Mouse (Mus musculus) heart, postnatal 10 days (tissue): ENCODE results near the gene Robo3. TPM values are rescaled to one million over a fixed set of nuclear protein-coding genes. Genes with fewer than 3 reads are reported as not detected.

Source experiments
- DNase-seq, 2 experiments: peaks; one replicate each; pipeline ENCODE4 v3.0.0; 2021
- intact Hi-C: fragments of 180-260 bp; cut with DNase I; formaldehyde crosslinking; loops from one replicate; pipeline ENCODE4 v1.15.1; 2025
- total RNA-seq, 2 experiments: library from RNA; stranded (reverse); gene quantifications; 2 replicates each; pipeline ENCODE4 v1.2.3; 2021

Robo3 gene
- total RNA-seq, 2 experiments from 2014 or later, result not detected

GRCm38 (mm10) chr9:37383161-37383560, 49.9 kb downstream of the Robo3 start:
- intact Hi-C loops, result no loop called here
- DNase-seq, result no peak

- DNase-seq, result no peak
- intact Hi-C loops, result no loop called here
Observed at GRCm38 (mm10) chr9:37375718-37376117, 57.3 kb downstream of the Robo3 start.

- DNase-seq, result no peak
- intact Hi-C loops, result no loop called here
Observed at GRCm38 (mm10) chr9:37371232-37371801, 61.7 kb downstream of the Robo3 start.

GRCm38 (mm10) chr9:37368860-37369259, 64.2 kb downstream of the Robo3 start:
- peak; percentile 43 to 47 for DNase-seq
- intact Hi-C loops, result no loop called here

- peak in 1 of 2 experiments; percentile 5 for DNase-seq
- intact Hi-C loops, result no loop called here
Observed at GRCm38 (mm10) chr9:37368081-37368830, 64.8 kb downstream of the Robo3 start.

- intact Hi-C loops, result no loop called here
- DNase-seq, result no peak
Observed at GRCm38 (mm10) chr9:37367301-37368080, 65.6 kb downstream of the Robo3 start, which contains the start of gene Hepacam. TSS of gene Hepacam (plus strand) at chr9:37367351.

- no peak for DNase-seq
- intact Hi-C loops, result loop anchor here (2.0 kb wide), 1 partner anchor 37 kb away; no protein-coding TSS in a partner anchor
Observed at GRCm38 (mm10) chr9:37365706-37366105, 67.3 kb downstream of the Robo3 start.

Other genes starting within 250 kb of the Robo3 start
- 1 to 10 TPM; 6.2 to 6.4 TPM for gene Tmem218, start 225.0 kb downstream of the Robo3 start, total RNA-seq
- 1 to 10 TPM; 1.4 to 2.1 TPM for gene Slc37a2, start 177.5 kb downstream of the Robo3 start, total RNA-seq
- gene Ccdc15, start 84.8 kb downstream of the Robo3 start, total RNA-seq, result 1 to 10 TPM; 2.3 to 2.9 TPM
- gene Hepacam, start 65.9 kb downstream of the Robo3 start, total RNA-seq, result under 1 TPM in 1 of 2 experiments, not detected in 1; 0.24 TPM
- gene Robo4, start 31.3 kb downstream of the Robo3 start, total RNA-seq, result 10 to 100 TPM; 40.9 to 50.6 TPM
- 10 to 100 TPM; 11.7 to 16.4 TPM for gene Msantd2, start 56.1 kb upstream of the Robo3 start, total RNA-seq
- 100 to 1,000 TPM; 125 to 131 TPM for gene Esam, start 94.8 kb upstream of the Robo3 start, total RNA-seq
- gene Vsig2, start 106.0 kb upstream of the Robo3 start, total RNA-seq, result 10 to 100 TPM in 1 of 2 experiments, 1 to 10 TPM in 1; 5.6 to 10.4 TPM
- 1 to 10 TPM; 3.1 to 5.6 TPM for gene Nrgn, start 119.7 kb upstream of the Robo3 start, total RNA-seq
- 1 to 10 TPM; 8.7 to 9.8 TPM for gene Siae, start 122.5 kb upstream of the Robo3 start, total RNA-seq
- 1 to 10 TPM; 3.4 to 3.9 TPM for gene Spa17, start 180.5 kb upstream of the Robo3 start, total RNA-seq
- gene Tbrg1, start 224.1 kb upstream of the Robo3 start, total RNA-seq, result 10 to 100 TPM; 51.5 to 52.8 TPM
- not detected for gene Panx3, start 236.0 kb upstream of the Robo3 start, total RNA-seq